9 mouse cellular contexts compared by ENCODE assay signal in the genomic region with DNA sequence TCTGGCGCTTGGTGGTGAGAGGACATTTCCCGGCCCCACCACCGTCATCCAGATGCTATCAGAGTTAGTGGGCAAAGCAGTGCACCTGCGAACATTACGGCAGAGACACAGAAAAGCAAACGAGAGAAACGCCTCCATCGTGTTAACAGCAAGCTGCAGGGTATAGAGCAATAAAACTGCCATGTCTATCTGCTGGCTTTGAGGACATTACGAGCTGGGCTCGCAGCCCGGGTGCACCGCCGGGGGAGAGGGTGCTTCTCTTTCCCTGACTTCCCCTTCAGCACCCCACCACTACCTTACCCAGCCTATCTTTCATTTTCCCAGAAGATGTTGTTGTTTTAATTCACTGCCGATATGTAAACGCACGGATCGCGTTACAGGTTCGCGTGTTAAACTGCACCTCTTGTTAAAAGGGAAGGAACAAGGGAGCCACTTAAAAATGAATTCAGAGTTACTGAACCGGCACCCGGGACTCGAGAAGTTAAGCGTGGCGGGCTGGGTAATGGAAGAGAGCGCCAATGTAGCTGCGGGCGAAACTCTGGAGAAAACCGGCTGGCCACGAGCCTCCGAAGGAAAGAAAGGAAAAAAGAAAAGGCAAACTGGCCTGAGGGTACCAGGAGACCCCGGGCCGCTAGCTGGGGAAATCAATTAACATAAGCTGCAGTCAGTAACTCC. TPM values are rescaled to one million over a fixed set of nuclear protein-coding genes. Genes with fewer than 3 reads are reported as not detected.
DNase-seq lines count a peak whose midpoint lies in the region; ATAC-seq lines count a peak whose summit lies in the region.
"Had no signal": no experiment of that assay in that cellular context is flagged by ENCODE, and none has a peak within 500 bp of the region (broad histone marks: within the 10 kb centered on the region; RNA-seq: fewer than 3 reads in every experiment).

No protein-coding gene starts in this region.

- under 1% methylated on average over 33 of the region's 33 CpGs for WGBS in liver, embryonic 11.5 days
- under 1% methylated on average over 33 of the region's 33 CpGs for WGBS in embryonic facial prominence, embryonic 10.5 days
- under 1% methylated on average over 33 of the region's 33 CpGs for WGBS in midbrain, embryonic 16.5 days

- H3K4me2 ChIP-seq in liver, embryonic 11.5 days = peak overlapping the region; percentile 4; the same call in 1 of the 2 replicates
- peak overlapping the region; percentile 20 for H3K4me2 ChIP-seq in midbrain, embryonic 16.5 days (ENCODE audit: low read length)

- no peaks in the 10 kb centered on the region for H3K36me3 ChIP-seq in liver, embryonic 11.5 days (ENCODE audit: control insufficient read depth, insufficient read depth, low read length)
- H3K36me3 ChIP-seq in embryonic facial prominence, embryonic 10.5 days (replicated peaks) = no peaks in the 10 kb centered on the region
- H3K36me3 ChIP-seq in midbrain, embryonic 16.5 days (ENCODE audit: control insufficient read depth, insufficient read depth, low read length) = no peaks in the 10 kb centered on the region

- 0 out of 2 replicates have a peak overlapping the region, but pooled peaks have one; percentile 0 for H3K4me3 ChIP-seq in liver, embryonic 11.5 days (ENCODE audit: low read depth, low read length)
- H3K4me3 ChIP-seq in embryonic facial prominence, embryonic 10.5 days = peak overlapping the region; percentile 74
- H3K4me3 ChIP-seq in midbrain, embryonic 16.5 days (ENCODE audit: low read depth, low read length) = peak overlapping the region; percentile 23

- no peak overlapping the region for H3K9ac ChIP-seq in liver, embryonic 11.5 days (ENCODE audit: low read depth, low read length)
- 0 out of 2 replicates have a peak overlapping the region, but pooled peaks have one; percentile 18 for H3K9ac ChIP-seq in midbrain, embryonic 16.5 days (ENCODE audit: low read depth, low read length)

- no peak overlapping the region for H3K27ac ChIP-seq in liver, embryonic 11.5 days (ENCODE audit: low read depth, low read length)
- peak overlapping the region; percentile 88 for H3K27ac ChIP-seq in embryonic facial prominence, embryonic 10.5 days (replicated peaks)
- H3K27ac ChIP-seq in midbrain, embryonic 16.5 days (ENCODE audit: low read length) = peak overlapping the region; percentile 70

- no peaks in the 10 kb centered on the region for H3K9me3 ChIP-seq in liver, embryonic 11.5 days (ENCODE audit: control insufficient read depth, low read length)
- no peaks in the 10 kb centered on the region for H3K9me3 ChIP-seq in embryonic facial prominence, embryonic 10.5 days
- no peaks in the 10 kb centered on the region for H3K9me3 ChIP-seq in midbrain, embryonic 16.5 days (replicated peaks; ENCODE audit: control insufficient read depth, low read length, poor library complexity, severe bottlenecking)

- no peak for ATAC-seq in liver, embryonic 11.5 days (replicated peaks; ENCODE audit: low FRiP score)
- ATAC-seq in hematopoietic stem cell, adult 5-6 weeks (replicated peaks in 1 of 2; ENCODE audit: insufficient read depth in 1 of 2, low FRiP score in 2 of 2, low TSS enrichment in 1 of 2, low read depth in 1 of 2, poor library complexity in 2 of 2, severe bottlenecking in 2 of 2) = peak; percentile 17 to 38; a peak in 3 of 4 replicates
- ATAC-seq in midbrain, embryonic 16.5 days = no peak

- H3K4me1 ChIP-seq in liver, embryonic 11.5 days (replicated peaks; ENCODE audit: control insufficient read depth, insufficient read depth, low read length) = no peaks in the 10 kb centered on the region; the same call in 1 of the 2 replicates
- peaks cover 48% of the 10 kb centered on the region for H3K4me1 ChIP-seq in embryonic facial prominence, embryonic 10.5 days
- peaks cover 9% of the 10 kb centered on the region; the same call in 1 of the 2 replicates for H3K4me1 ChIP-seq in midbrain, embryonic 16.5 days (ENCODE audit: control insufficient read depth, insufficient read depth, low read length)

- peaks cover 95% of the 10 kb centered on the region for H3K27me3 ChIP-seq in liver, embryonic 11.5 days (replicated peaks; ENCODE audit: control insufficient read depth, insufficient read depth, low read length)
- peaks cover 100% of the 10 kb centered on the region for H3K27me3 ChIP-seq in embryonic facial prominence, embryonic 10.5 days (replicated peaks; ENCODE audit: low read depth, poor library complexity, severe bottlenecking)
- peaks cover 43% of the 10 kb centered on the region for H3K27me3 ChIP-seq in midbrain, embryonic 16.5 days (ENCODE audit: control insufficient read depth, insufficient read depth, low read depth, low read length)

- DNase-seq in liver, embryonic 11.5 days (ENCODE audit: low spot score) = no peak
- DNase-seq in liver = no peak
- DNase-seq in embryonic facial prominence, embryonic 10.5 days (ENCODE audit: low spot score) = peak; percentile 65
- DNase-seq in layer of hippocampus, postnatal 10 days (ENCODE audit: low spot score in 2 of 2) = no peak
- no peak for DNase-seq in adrenal gland, postnatal 14 days
- no peak for DNase-seq in urinary bladder, adult 18-20 months (ENCODE audit: low spot score in 2 of 2)

RNA-seq across cellular contexts. Expression of a gene that starts 2.6 kb away (rescaled TPM):
- polyA plus RNA-seq in liver, embryonic 11.5 days (2014; fragmentation: Nextera tagmentation; extraction: Ambion mirVana) = 0.08 TPM in 1 of 2 replicates, not detected in the other
- 4.9 and 5.9 TPM in 2 replicates for polyA plus RNA-seq in embryonic facial prominence, embryonic 10.5 days (2016; fragmentation: Nextera tagmentation; extraction: Ambion mirVana)
- not detected in 2 replicates for total RNA-seq in hematopoietic stem cell, adult 5-6 weeks (2017)
- polyA plus RNA-seq in midbrain, embryonic 16.5 days (2015; fragmentation: Nextera tagmentation; extraction: Ambion mirVana) = 1.3 and 3.0 TPM in 2 replicates
- 1 to 10 TPM; 6.6 to 7.0 TPM for total RNA-seq in layer of hippocampus, postnatal 10 days (2021)
- total RNA-seq in adrenal gland, postnatal 14 days (2021) = not detected in 2 replicates
- total RNA-seq: liver, adult 2 months had no signal
- polyA plus RNA-seq: liver, adult 2 months had no signal

RNA-seq across cellular contexts. Expression of a gene that starts 21.3 kb away (rescaled TPM):
- polyA plus RNA-seq in liver, embryonic 11.5 days (2014; fragmentation: Nextera tagmentation; extraction: Ambion mirVana) = 0.88 and 1.5 TPM in 2 replicates
- 75.5 and 92.2 TPM in 2 replicates for polyA plus RNA-seq in embryonic facial prominence, embryonic 10.5 days (2016; fragmentation: Nextera tagmentation; extraction: Ambion mirVana)
- total RNA-seq in hematopoietic stem cell, adult 5-6 weeks (2017) = not detected in 2 replicates
- polyA plus RNA-seq in midbrain, embryonic 16.5 days (2015; fragmentation: Nextera tagmentation; extraction: Ambion mirVana) = 9.7 and 20.7 TPM in 2 replicates
- total RNA-seq in layer of hippocampus, postnatal 10 days (2021) = 1 to 10 TPM; 5.8 to 5.9 TPM
- total RNA-seq in adrenal gland, postnatal 14 days (2021) = 0.26 and 0.96 TPM in 2 replicates
- total RNA-seq: liver, adult 2 months had no signal
- polyA plus RNA-seq: liver, adult 2 months had no signal

Comparison
In these comparisons a context has a peak if more than half of its experiments do, and no peak if none do; other contexts are left out.
1. ATAC-seq: peak in hematopoietic stem cell, adult 5-6 weeks (2 of 2); none in liver, embryonic 11.5 days (single experiment) and midbrain, embryonic 16.5 days (single experiment).
2. H3K4me3 ChIP-seq: peak in every context shown above with its lines; median percentile 74 in embryonic facial prominence, embryonic 10.5 days; 23 in midbrain, embryonic 16.5 days; 0 in liver, embryonic 11.5 days.